Mouse (Mus musculus) spleen, adult 2 months (tissue): ENCODE results near the gene Kifc3. TPM values are rescaled to one million over a fixed set of nuclear protein-coding genes. Genes with fewer than 3 reads are reported as not detected.
"Not testable (repeated sequence)": the region's sequence is repeated elsewhere in the genome, so short reads cannot be mapped to it uniquely, and the experiment has no call there.

ENCODE experiments used
- DNase-seq, 2 experiments: peaks; one replicate each; pipeline versions ENCODE4 v3.0.0 to v3.0.0-alpha.2; 2012 to 2021; ENCODE audit warnings: low spot score in 2 of 2, low read depth in 1 of 2
- H3K27ac ChIP-seq: fragments of 200-500 bp; 2 replicates; pipeline ENCODE4 v1.5.1; 2012; ENCODE audit warnings: low read length, inconsistent platforms; ENCODE audit not compliant: insufficient read depth
- H3K27me3 ChIP-seq: fragments of 200-500 bp; 2 replicates; pipeline ENCODE4 v1.6.1; 2012; ENCODE audit warnings: mild to moderate bottlenecking, moderate library complexity, low read length, inconsistent platforms; ENCODE audit not compliant: control insufficient read depth, insufficient read depth
- H3K36me3 ChIP-seq: fragments of 200-500 bp; 2 replicates; pipeline ENCODE4 v1.6.1; 2012; ENCODE audit warnings: mild to moderate bottlenecking, low read length, inconsistent platforms; ENCODE audit not compliant: control insufficient read depth, insufficient read depth
- H3K4me1 ChIP-seq: fragments of 200-500 bp; 2 replicates; pipeline ENCODE4 v1.6.1; 2011; ENCODE audit warnings: inconsistent platforms; ENCODE audit not compliant: control insufficient read depth, insufficient read depth, insufficient read length
- H3K4me3 ChIP-seq: fragments of 200-500 bp; 2 replicates; pipeline ENCODE4 v1.5.1; 2011; ENCODE audit warnings: mild to moderate bottlenecking, inconsistent platforms; ENCODE audit not compliant: insufficient read depth, insufficient read length; ENCODE audit errors: extremely low read depth
- CTCF ChIP-seq: fragments of 200-500 bp; IDR thresholded peaks from 2 replicates; pipeline ENCODE4 v1.5.1; 2011; ENCODE audit warnings: mild to moderate bottlenecking, inconsistent platforms; ENCODE audit not compliant: insufficient read depth, insufficient read length, insufficient replicate concordance; ENCODE audit errors: extremely low read depth
- POLR2A ChIP-seq: fragments of 200-500 bp; IDR thresholded peaks from 2 replicates; pipeline ENCODE4 v1.6.1; 2011; ENCODE audit warnings: low read depth, low read length, inconsistent platforms
- WGBS: fragments of 180-500 bp; shearing (Covaris S2); methylation state at CpG from one replicate; pipeline ENCODE4 v1.1.7; 2018; 5-methylcytosine and 5-hydroxymethylcytosine counted together
- polyA plus RNA-seq: library from polyadenylated mRNA; depleted of rRNA; stranded (reverse); fragments of >200 nt; gene quantifications from 2 replicates; pipeline ENCODE4 v1.2.3, GENCODE M21; 2012

Kifc3 gene
- polyA plus RNA-seq, 1 experiment: 9.8 TPM

DNA sequence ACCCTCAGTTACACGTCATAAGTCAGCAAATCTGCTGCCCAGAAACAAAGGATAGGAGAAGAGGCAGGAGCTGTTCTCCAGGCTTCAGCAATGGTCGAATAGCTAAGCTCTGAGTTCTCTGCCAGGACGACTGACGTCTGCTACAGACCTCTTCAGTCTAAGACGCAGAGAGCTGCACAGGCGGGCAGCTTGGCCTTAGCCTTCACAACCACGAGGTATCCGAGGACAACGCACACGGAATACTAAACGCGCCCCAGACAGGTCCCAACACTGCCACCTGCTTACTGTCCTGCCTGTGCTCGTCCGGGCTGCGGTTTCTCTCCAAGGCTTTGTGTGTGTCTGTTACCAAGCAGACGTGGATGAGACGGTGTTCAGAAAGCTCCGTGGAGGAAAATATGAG lies 26.8 kb downstream of the Kifc3 start:
- 87% methylated on average over 18 of the region's 18 CpGs for WGBS
- Histone ChIP-seq H3K4me3 (no peak overlapping the region), H3K36me3 (no peaks in the 10 kb centered on the region), H3K27ac (no peak overlapping the region), H3K4me1 (no peaks in the 10 kb centered on the region), H3K27me3 (no peaks in the 10 kb centered on the region)
- TF ChIP-seq CTCF (no peak), POLR2A (no peak)
- DNase-seq: no peak

DNA sequence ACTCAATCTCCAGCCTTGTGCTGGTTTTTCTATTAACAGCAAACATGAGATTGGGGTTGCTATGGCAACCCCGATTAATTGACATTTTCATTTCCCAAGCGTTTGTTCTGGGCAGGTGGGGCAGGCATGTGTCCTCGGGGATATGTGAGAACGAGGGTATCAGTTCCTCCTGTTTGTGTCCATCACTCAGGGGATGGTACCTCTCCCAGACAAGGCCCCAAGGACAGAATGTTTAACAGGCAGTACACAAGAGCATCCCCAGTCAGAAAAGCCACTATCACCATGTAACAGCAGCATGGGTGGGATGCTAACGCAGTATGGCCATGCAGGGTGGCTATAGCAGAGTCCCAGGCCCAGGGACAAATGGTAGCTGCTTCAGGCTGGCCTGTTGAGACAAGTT lies 27.3 kb downstream of the Kifc3 start:
- Histone ChIP-seq H3K27me3 (no peaks in the 10 kb centered on the region), H3K4me3 (no peak overlapping the region), H3K4me1 (no peaks in the 10 kb centered on the region), H3K27ac (no peak overlapping the region), H3K36me3 (no peaks in the 10 kb centered on the region)
- 80% methylated on average over 5 of the region's 5 CpGs for WGBS
- DNase-seq: no peak
- TF ChIP-seq CTCF (no peak), POLR2A (no peak)

- no peaks in the 10 kb centered on the region for H3K27me3 ChIP-seq
- WGBS: 57% methylated on average over 5 of the region's 5 CpGs
- no peaks in the 10 kb centered on the region for H3K4me1 ChIP-seq
- no peak for DNase-seq
- no peak overlapping the region for H3K27ac ChIP-seq
- no peaks in the 10 kb centered on the region for H3K36me3 ChIP-seq
- TF ChIP-seq CTCF: no peak
- TF ChIP-seq POLR2A: no peak
- H3K4me3 ChIP-seq: no peak overlapping the region
These were observed 30.2 kb downstream of the Kifc3 start for GRCm38 (mm10) chr8:95172433-95172832.

DNA sequence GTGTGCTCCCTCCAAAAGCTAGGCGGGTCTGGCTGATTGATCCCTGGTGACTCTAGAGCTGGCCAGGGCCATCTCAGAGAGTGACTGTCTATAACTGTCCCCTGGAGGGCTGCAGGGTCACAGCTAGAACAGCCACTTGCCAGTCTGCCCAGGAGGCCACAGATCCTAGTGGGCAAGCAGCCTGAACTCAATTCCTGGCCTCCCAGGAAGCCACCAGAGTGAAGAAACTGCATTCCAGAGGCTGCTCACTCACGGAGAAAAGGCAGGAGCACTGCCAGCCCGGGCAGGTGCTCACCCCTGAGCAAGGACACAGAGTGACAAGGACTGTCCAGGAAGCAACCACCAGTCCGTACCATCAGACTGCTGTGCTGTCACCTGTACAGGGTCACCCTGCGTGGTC lies 34.9 kb downstream of the Kifc3 start:
- 79% methylated on average over 5 of the region's 5 CpGs for WGBS

DNA sequence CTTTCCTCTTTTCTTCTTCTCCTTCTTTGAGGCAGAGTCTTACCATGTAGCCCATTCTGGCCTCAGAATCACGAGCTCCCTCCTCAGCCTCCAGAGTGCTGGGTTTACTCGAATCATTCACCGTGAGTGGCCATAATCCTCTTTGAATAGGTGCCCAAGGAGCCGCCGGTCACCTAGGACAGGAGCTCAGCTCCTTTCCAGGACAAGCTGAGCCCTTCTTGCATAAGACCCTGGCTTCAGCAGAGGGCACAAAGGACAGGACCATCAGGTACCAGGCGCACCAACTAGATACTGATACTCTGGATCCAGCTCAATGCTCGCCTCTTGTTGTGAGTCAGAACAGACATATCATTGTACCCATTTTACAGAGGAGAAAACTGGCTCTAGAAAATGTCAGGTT lies 36.2 kb downstream of the Kifc3 start:
- H3K27me3 ChIP-seq: no peaks in the 10 kb centered on the region
- H3K36me3 ChIP-seq: no peaks in the 10 kb centered on the region
- no peak overlapping the region for H3K27ac ChIP-seq
- H3K4me1 ChIP-seq: no peaks in the 10 kb centered on the region
- TF ChIP-seq POLR2A (no peak), CTCF (no peak)
- DNase-seq: no peak
- 87% methylated on average over 7 of the region's 7 CpGs for WGBS
- H3K4me3 ChIP-seq: no peak overlapping the region

More for the DNA sequence above, 34.9 kb downstream of the Kifc3 start:
- Histone ChIP-seq H3K27me3 (no peaks in the 10 kb centered on the region), H3K27ac (no peak overlapping the region), H3K4me1 (no peaks in the 10 kb centered on the region), H3K36me3 (no peaks in the 10 kb centered on the region), H3K4me3 (no peak overlapping the region)
- DNase-seq: no peak
- TF ChIP-seq POLR2A: no peak
- TF ChIP-seq CTCF: no peak

DNA sequence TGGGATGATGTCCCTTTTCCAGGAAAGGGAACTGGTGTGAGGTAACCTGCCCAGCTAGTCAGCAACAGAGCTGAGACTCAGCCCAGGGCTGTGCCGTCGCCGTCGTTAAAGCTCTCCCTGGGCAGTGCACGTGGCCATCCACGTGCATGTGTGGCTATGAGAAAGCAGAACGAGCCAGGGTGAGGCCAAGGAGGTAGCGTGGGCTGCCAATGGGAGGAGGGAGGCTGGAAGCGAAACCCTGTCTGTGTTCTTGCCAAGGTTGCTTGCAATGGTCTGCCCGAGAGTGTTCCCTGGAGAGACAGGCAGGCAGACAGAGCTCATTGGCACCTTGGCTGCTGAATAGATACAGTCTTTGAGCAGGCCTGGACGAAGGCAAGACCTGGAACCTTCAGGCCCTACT lies 36.7 kb downstream of the Kifc3 start:
- no peak for DNase-seq
- 46% methylated on average over 11 of the region's 11 CpGs for WGBS
- Histone ChIP-seq H3K4me1 (no peaks in the 10 kb centered on the region), H3K27ac (no peak overlapping the region), H3K4me3 (no peak overlapping the region), H3K36me3 (no peaks in the 10 kb centered on the region), H3K27me3 (no peaks in the 10 kb centered on the region)
- TF ChIP-seq CTCF: no peak
- TF ChIP-seq POLR2A: no peak

GRCm38 (mm10) chr8:95164469-95164868 lies 38.1 kb downstream of the Kifc3 start:
- Histone ChIP-seq H3K27me3 (no peaks in the 10 kb centered on the region), H3K4me1 (no peaks in the 10 kb centered on the region), H3K36me3 (no peaks in the 10 kb centered on the region), H3K27ac (no peak overlapping the region), H3K4me3 (no peak overlapping the region)
- no peak for TF ChIP-seq CTCF
- no peak for TF ChIP-seq POLR2A
- whole genome bisulfite sequencing: 63% methylated on average over 7 of the region's 7 CpGs
- no peak for DNase-seq

DNA sequence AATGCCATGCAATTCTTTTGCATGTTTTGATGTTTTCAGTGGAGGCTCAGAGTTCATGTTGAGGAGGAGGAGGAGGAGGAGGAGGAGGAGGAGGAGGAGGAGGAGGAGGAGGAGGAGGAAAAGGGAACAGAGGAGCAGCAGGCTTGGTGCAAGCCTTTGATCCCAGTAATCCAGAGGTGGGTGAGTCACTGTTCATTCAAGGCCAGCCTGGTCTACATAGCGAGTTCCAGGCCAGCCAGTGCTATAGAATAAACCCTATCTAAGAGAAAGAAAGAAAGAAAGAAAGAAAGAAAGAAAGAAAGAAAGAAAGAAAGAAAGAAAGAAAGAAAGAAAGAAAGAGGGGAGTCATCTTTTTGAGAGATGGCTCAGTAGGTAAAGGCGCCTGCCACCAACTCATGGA lies 38.6 kb downstream of the Kifc3 start:
- not testable (repeated sequence) for H3K4me1 ChIP-seq, H3K27me3 ChIP-seq, H3K36me3 ChIP-seq, DNase-seq, H3K4me3 ChIP-seq, H3K27ac ChIP-seq
- WGBS: 83% methylated on average over 2 of the region's 2 CpGs
